Mouse (Mus musculus): ENCODE data around the gene Zfp579.
A peak's percentile ranks its signal among the peaks of the same experiment; 100 is the strongest.
"Not testable (repeated sequence)": the region's sequence is repeated elsewhere in the genome, so short reads cannot be mapped to it uniquely, and the experiment has no call there.

Zfp579 gene

DNA sequence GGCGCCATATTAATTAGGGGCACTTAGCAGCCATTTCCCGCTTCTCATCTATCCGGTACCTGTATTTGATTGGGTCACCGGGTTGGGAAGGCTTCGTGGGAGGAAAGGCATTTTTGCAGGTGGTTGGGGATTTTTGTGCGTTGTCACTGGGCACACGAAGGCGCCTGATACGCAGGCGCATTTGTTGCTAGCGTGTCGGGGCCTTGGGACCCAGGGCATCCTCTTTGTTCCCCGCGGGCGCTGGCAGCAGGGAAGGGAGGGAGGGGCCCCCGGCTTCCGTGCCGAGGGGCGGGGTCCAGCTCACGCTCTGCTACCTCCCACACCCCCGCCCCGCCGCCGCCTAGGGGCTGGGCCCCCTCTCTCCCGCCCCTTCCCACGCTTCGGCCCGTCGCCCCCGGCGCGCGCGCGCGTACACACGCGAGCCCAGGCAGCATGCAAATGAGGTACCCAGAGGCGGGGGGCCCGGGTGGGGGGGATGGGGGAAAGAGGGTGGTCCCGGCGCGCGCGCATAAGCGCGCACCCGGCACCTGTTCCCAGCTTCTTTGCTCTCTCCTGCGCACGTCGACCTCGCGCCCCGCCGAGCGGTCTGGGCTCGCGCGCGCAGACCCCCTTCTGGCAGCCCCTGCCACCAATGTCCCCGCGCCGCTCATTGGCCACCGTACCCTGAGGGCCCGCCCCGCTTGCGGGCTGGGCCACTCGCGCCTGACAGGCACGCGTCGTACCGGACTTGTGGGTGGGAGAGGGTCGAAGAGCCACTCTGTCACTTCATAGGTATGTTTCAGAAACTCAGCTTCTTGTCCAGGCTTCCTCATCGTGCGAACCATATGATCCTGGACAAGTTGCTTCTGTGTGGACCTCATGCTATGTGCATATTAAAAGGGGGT is 19.4 kb upstream of the Zfp579 start, which contains the start of gene Gm44973:
Gene Gm44973, plus strand, starts transcription at position 379 of the 884 bp plus-strand sequence.
- DNase-seq (ENCODE audit: low read depth, low spot score): no peak

DNA sequence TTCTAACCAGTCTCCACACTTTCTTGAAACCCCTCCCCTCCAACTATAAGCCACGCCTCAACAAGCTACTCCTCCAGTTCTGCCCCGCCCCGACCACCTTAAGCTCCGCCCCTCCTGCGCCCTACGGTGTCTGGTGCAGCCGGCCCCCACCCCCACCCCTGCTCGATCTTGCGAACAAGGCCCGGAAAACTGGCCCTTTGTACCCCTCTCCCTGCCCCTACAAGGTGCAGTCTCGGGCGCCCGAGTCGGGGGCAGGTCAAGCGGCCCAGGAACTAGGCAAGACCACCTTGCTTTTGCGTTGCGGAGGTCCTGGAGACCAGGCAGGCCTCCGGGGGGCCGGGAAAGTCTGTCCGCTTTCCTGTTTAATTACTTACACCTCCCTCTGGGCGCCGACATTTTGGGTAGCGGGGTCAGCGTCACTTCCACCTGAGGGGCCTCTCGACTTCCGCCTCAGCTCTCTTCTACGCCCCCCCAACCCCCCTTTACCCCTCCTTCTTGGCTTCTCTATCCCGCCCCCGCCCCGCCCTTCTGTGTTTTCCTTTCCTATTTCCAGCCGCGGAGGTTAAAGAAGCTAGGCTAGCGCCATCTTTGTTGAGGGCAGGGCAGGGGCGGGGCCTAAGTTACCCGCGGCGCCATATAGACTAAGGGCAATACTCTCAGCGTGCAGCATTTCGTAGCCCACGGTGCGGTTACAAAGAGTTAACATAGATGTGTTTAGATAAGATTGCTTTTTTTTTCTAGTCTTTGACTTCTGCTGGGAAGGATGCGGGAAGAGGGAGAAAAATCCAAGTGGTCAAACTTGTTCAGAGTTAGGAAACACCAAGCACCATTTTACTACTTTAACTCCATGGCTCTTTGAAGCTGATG is 18.5 kb upstream of the Zfp579 start, which contains the start of the genes Zfp524 and Fiz1:
Gene Zfp524, plus strand, starts transcription at position 165 of the 867 bp plus-strand sequence.
Gene Fiz1, minus strand, starts transcription at position 447 of the 867 bp plus-strand sequence.
- DNase-seq (ENCODE audit: low read depth, low spot score): no peak

DNA sequence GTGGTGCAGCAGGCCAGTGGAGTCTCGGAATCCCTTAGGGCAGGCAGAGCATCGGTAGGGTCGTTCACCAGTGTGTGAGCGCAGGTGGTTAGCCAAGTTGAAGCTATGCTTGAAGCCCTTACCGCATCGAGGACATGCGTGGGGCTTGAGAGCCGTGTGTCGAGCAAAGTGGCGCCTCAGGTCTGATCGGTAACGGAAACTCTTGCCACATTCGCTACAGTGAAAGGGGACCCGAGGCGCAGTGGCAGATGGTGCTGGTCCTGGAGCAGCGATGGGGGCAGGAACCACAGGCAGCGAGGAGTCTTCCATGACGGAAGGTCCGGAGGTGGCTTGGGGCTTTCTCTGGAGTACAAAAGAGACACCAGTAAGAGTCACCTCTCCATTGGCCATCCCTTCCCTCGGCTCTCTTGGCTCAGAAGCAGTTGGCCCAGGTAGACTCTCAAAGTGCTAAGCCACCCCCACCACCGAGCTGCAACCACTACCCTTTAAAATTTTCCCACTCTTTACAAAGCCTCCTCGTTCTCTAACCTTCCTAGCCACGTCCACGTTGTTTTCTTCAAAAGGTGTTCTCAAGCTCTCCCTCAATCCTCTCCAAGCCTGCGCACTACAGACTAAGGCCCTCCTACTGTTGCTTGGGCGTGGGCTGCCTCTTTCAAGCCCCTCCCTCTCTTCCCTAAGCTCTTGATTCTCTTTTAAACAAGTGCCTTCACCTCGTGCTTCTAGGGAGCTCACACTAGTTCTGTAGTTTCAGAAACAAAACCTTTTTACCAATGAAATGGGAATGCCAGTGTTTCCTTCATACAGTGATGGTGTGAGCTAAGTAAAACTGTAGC is 16.9 kb upstream of the Zfp579 start:
- DNase-seq (ENCODE audit: low read depth, low spot score): no peak

DNA sequence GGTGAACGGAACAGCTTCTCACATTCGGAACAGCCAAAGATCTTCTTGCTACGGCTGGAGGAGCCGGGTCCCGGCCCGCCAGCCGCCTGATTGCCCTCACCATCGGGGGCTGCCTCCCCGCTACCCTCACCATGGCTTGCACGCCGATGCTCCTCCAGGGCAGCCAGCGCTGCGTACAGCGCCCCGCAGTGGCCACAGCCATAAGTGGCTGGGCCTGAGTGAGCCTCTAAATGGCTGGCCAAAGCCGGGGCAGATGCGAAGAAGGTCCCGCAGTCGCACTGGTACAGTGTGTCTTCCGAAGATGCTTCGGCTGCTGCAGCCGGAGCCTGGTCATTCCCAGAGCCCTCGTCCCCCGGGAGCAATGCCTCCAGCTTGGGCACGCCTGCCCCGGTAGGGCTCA is 12.3 kb upstream of the Zfp579 start:
- DNase-seq (ENCODE audit: low read depth, low spot score): no peak

DNA sequence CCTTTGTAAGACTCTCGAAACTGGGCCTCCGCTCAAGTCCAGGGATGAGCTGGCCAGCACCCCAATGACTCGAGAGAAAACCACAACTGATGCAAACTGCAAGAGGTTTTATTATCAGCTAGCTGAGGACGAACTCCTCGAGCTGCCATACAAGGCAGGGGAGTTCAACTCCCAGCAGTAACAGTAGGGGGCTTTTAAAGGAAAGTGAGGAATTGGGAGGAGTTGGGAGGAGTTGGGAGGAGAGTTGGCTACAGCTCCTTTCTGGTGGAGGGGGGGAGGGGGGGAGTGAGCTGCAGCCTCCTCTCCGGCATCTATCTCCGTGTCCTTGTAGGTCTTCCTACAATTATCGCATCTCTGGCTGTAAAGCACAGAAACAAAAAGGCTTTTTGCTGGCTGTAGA is 6.9 kb upstream of the Zfp579 start:
- DNase-seq (ENCODE audit: low read depth, low spot score): not testable (repeated sequence)

DNA sequence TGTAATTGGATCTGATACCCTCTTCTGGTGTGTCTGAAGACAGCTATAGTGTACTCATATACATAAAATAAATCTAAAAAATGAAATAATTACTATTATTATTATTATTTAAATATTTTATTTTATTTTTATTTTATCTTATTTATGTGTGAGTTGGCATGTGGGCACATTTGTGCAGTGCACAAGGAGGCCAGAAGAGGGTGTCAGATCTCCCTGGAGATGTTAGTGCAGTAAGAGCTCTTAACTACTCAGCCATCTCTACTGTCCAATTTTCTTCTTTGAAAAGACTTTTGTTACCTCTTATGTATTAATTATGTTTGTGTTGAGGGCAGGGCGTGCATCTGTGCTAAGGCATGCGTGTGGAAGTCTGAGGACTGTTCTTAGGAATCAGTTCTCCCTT is 3.9 kb upstream of the Zfp579 start:
- no peak for DNase-seq (ENCODE audit: low read depth, low spot score)

DNA sequence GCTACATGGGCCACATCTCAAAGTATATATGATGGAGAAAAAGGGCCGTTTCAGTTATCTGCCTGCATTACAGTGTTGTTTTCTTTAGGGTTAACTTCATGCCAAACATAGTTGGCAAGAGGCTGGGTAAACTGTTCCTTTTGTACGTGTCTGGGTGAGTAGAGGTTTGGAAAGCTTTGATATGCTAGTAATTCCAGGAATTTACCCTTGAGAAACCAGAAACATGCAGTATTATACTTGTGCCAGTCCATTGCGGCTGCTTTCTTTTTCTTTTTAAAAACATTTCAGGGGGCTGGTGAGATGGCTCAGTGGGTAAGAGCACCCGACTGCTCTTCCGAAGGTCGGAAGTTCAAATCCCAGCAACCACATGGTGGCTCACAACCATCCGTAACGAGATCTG is 976 bp upstream of the Zfp579 start:
- no peak for DNase-seq (ENCODE audit: low read depth, low spot score)

DNA sequence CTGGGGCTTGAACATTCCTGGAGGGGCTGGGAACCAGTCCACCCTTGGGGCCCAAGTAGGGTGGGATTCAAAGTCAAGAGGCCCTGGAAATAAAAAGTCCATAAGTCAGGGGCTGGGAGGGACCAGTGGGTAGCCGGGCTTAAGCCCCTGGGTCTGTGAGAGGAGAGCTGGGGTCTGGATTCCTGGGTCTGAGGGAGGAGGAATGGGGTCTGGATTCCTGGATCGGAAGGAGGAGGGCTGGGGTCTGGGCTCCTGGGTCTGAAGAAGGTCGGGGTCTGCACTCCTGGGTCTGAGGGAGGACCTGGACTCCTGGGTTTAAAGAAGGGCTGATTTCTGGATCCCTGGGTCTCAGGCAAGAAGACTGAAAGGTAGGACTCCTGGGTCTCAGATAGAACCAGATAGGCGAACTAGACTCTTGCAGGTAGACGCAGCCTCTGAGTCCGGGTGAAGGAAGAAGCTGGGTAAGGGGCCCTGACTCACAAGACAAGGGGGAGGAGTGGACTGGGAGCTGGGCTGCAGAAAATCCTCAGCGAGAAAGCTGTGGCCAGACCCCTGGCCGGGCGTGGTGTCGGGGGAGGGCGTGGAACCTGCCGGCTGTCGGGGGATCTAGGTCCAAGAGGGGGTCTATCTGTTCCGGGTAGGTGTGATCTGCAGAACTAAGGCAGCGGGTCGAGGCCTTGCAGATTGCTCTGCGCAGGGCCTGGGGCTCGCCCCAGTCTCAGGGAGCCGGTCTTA is 523 bp downstream of the Zfp579 start:
- no peak for DNase-seq (ENCODE audit: low read depth, low spot score)

DNA sequence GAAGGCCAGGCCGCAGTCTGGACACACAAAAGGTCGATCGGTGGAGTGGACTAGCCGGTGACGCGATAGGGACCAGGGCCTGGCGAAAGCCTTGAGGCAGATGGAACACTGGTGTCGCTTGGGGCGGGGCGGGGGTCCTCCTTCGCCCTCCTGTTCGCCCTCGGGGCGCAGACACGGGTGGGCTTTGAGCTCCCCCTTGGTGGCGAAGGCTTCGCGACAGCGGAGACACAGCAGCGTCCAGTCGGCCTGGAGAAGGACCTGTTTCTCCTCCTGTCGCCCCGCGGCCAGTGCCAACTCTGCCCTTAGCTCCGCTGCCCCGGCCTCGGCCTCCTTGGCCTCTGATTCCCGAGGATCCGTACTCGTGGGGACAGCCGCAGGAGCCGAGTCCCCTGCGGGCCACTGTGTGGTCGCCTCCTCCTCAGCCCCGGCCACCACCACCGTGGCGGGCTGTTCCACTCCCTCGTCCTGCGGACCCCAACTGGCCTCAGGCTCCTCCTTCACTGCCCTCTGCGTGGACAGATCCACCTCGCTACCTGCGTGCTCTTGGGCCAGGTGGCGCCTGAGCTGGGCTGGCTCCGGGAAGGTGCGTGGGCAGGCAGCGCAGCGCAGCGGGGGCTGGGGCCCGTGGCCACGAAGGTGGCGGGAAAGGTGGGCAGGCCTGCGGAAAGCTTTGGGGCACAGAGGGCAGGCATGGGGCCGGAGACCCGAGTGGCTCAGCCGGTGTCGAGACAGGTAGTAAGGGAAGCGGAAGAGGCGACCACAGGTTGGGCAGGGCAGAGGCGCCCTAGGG is 1.8 kb downstream of the Zfp579 start:
- no peak for DNase-seq (ENCODE audit: low read depth, low spot score)

DNA sequence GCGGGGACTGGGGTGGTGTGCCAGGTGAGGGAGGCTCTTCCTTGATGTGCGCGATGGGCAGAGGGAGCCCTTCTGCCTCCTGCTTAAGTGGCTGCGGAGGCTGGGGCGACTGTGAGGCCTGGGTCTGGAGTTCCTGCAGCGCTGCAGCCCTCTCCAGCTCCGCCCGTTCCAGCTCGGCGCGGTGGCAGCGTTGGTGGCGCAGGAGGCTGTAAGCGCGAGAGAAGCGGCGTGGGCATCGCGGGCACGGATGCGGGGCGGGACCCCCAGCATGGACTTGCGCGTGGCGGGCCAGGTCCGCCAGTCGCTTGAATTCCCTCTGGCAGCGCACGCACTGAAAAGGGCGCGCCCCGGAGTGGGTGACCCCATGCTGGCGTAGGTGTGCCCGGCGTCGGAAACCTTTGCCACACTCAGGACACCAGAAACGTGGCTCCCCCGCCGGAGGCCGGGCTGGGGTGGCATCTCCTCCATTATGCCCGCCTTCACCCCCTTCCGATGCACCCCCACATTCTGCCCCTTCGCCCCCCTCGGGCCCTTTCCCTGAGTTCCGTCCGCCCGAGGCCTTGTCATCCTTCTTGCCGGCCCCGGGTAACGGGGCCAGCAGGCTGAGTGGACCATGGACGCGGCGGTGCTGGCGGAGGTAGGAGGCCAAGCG is 2.5 kb downstream of the Zfp579 start:
- DNase-seq (ENCODE audit: low read depth, low spot score): no peak

DNA sequence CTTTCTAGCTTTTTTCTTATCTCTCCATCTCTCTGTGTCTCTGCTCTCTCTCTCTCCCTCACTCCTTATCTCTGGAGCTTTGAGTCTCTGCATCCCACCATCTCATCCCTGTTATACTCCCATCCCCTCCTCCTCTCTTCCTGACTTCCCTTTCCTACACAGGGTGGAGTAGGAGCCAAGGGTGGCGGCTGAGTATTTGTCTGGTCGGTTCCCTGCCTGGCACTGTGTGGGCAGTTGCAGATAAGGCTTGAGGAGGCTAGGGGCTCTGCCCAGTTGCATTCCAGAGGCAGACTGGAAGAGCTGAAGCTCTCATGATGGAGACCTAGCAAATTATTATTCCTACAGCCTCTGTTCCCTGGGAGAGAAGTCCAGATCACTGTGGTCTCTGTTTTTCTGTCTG is 7.7 kb downstream of the Zfp579 start:
- DNase-seq (ENCODE audit: low read depth, low spot score): no peak

DNA sequence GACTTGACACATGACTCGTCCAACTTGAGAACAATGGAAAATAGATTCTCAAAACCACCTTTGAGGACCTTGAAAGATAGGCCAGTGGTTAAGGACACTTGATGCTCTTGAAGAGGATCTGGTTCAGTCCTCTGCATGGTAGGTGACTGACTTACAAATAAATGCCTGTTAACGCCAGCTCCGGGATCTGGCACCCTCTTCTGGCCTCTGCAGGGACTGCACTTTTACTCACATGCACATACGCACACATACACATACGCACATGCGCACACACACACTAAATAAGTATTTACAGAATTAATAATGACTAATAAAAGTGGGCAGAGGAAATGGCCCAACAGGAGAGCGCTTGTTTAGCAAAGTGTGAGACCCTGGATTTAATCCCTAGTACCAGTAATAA is 19.1 kb downstream of the Zfp579 start:
- DNase-seq (ENCODE audit: low read depth, low spot score): no peak

DNA sequence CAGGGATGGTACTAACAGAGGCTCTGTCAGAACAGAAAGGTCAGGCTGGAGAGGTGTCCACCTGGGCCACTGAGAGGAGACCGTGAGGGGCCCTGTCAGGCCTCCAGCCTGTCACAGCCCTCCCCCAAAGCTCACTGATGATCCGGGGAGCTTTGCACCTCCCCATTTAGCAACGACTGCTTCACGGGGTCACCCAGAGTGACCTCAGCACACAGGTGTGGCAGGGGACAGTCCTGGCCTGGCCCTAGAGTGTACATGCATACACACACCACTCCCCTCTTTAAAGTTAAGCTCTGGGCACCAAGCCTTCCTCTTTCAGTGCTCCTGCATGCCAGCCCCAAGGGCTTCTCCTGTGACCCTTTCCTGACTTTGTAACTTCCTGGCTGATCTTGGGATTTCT is 20.5 kb downstream of the Zfp579 start:
- no peak for DNase-seq (ENCODE audit: low read depth, low spot score)

DNA sequence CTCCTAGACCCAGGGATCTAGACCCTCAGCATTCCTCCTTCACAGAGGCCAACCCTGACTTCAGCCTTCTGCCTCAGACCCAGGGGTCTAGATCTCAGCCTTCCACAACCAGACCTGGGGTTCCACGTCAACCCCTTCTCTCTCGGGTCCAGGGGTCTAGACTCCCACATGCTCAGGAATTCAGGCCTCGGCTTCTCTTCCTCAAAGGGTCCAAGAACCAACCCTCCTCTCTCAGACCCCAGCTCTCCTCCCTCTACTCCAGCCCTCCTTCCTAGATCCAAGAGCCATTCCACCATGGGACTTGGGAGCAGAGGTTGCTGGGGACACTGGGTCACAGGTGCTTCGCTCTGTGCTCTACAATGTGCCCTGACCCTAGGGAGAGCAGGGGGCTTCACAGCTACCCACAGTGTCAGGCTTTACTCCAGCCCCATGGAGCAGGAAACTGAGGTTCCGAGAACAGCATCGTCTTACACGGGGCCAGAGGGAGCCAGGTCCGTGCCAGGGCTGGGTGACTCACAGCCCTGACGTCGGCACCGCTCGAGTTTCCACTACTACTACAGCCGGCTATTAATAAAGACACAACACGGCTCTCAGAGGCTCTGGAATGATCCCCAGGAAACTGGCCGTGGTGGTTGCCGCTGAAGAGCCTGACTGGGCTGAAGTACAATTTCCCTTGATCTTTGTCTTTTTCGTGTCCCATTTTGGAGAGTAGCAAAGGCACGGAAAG is 23.5 kb downstream of the Zfp579 start:
- no peak for DNase-seq (ENCODE audit: low read depth, low spot score)

DNA sequence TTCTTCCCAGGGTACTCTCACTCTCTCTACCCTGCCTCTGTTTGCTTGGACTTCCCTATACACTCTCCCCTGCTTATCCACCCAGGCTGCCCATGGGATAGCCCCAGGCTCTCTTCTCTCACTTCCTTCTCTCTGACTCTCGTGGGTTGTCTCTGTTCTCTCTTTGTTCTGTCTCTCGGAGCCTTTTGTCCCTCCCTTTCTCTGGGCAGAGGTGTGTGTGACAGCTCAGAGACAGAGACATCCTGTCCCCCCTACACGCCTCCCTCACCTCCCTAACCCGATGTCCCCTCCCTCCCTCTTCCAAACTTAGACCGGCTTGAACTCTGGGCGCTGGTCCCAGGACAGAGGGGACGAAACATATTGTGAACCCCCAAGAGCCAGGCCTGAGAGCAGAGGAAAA is 24.2 kb downstream of the Zfp579 start:
- DNase-seq (ENCODE audit: low read depth, low spot score): no peak

DNA sequence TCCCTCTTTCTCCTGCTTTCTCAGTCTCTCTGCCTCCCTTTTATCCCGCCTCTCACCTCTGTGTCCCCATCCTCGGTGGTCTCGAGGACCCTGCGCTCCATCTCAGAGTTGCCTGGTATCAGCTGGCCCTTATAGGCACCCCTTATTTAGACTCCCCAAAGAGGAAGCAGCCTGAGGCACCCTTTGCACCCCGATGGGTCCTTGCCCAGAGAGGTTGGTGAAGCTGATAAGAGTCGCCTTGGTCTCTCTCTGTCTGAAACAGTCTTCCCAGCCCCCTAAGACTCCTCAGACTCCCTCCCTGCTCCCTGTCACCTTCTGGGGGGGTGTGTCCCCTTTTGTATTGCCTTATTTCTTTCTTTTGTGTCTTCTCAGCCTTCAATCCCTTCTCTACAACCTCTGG is 24.9 kb downstream of the Zfp579 start, which contains the start of gene Sbk3:
Gene Sbk3, minus strand, starts transcription at position 101 of the 400 bp plus-strand sequence.
- DNase-seq (ENCODE audit: low read depth, low spot score): no peak

DNA sequence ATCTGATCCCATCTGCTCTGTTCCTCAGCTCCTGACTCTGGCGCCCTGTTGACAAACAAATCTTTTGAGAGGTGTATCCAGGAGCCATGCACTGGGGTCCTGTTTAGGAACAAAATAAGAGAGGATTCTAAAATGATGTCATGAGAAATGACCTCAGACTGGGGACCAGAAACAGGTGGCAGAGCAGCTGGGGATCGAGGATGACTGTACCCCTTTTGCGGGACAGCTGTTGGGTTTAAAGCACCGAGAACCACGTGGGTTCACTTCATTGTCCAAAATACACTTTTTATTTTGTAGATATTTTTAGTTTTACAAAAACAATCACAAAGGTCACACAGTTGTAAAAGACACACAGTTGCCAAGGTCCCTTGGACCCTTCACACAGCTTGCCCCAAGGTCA is 31.0 kb downstream of the Zfp579 start:
- no peak for DNase-seq (ENCODE audit: low read depth, low spot score)

DNA sequence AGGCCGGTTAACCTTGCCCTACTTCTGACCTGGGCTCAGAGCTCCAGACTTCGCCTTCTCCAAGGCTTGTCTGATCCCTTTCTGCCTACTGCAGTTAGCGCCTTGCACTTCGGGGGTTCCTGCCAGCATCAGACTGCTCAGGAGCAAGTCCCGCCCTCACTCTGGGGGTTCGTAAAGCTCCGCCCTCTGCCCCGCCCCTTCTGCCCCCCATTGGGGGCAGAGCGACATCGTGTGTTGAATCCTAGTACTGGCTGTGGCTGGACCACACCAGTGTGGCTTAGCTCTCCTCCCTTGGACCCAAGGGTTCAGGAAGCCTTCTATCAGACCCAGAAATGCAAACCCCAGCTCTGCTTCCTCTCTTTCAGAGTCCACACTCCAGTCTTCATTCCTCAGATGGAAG is 31.7 kb downstream of the Zfp579 start, which contains the start of gene Sbk2:
Gene Sbk2, minus strand, starts transcription at position 135 of the 400 bp plus-strand sequence.
- peak; percentile 67 for DNase-seq (ENCODE audit: low read depth, low spot score)

DNA sequence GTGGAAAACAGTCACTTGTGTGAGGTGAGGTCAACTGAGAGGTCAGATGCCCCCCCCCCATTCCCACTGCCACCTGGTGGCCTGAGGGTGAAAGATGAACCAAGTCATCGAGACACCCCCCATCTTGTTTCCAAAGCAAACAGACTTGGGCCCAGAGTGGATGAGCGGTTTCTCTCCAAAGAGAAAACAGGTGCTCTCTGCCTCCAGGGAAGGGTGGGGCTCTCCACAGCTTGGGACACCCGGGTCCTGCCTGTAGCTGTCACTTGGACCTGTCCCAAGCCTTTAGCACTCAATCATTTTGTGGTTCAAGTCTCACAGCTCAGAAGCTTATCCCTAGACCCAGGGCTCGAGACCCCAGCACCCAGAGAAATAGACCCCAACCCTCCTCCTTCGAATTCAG is 32.4 kb downstream of the Zfp579 start:
- DNase-seq (ENCODE audit: low read depth, low spot score): no peak

Measured in WW6 (cell line).